In genomic region chr1:135609621-135610020, GRCm38 (mm10) we compare ENCODE assay signal across 11 mouse cellular contexts.
"Had no signal": no experiment of that assay in that cellular context is flagged by ENCODE, and none has a peak within 500 bp of the region (broad histone marks: within the 10 kb centered on the region; RNA-seq: fewer than 3 reads in every experiment).

No protein-coding gene starts in this region.

- DNase-seq: left cerebral cortex, postnatal 4 days; liver; liver, embryonic 13.5 days; liver, postnatal 0 days; lung, adult 2 months; lung, embryonic 14.5 days; lung, postnatal 10 days; lung, postnatal 14 days; lung, postnatal 36 days; lung, postnatal 4 days; midbrain, embryonic 14.5 days had no signal
